Mouse (Mus musculus): ENCODE results near the gene Vwa5b1. TPM values are rescaled to one million over a fixed set of nuclear protein-coding genes. Genes with fewer than 3 reads are reported as not detected.

The Vwa5b1 gene
- polyA plus RNA-seq (2017; shearing (Covaris generic)) = not detected

DNA sequence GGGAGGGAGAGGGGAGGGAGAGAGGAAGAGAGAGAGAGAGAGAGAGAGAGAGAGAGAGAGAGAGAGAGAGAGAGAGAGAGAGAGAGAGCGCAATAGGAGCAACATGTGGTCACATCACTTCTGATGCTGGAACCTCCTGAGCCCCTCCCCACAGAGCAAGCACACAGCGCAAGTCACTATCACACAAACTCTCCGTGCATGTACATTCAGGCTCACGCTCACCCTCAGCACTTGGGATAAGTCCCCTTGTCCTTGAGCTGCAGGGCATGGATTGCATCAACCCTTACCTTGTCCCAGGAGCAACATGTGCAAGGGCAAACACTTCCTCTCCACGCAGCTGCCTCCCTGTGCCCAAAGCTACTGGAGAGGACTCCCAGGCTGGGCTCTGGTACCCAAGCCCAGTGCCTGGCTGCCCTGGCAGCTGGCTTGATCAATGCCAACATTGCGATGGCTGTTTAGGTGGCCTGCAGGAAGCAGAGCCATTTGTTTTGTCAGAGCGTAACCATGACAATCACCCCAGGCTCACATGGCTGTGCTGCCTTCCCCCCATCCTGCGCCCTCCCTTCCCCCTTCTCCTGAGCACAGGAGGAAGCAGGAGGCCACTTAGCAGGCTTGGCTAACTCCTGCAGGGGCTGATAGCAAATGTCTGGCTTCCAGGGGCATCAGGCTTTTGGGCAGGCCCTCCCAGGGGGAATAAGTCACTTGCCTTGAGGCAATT is at the start of gene Vwa5b1:
TSS of gene Vwa5b1 (minus strand) at position 457 of the 718 bp plus-strand sequence.

Other genes starting within 250 kb of the Vwa5b1 start
- gene Fam43b, start 239.4 kb downstream of the Vwa5b1 start, polyA plus RNA-seq (2017; shearing (Covaris generic)) = 0.23 TPM
- 17.8 TPM for gene Mul1, start 201.2 kb downstream of the Vwa5b1 start, polyA plus RNA-seq (2017; shearing (Covaris generic))
- 2.5 TPM for gene Camk2n1, start 181.6 kb downstream of the Vwa5b1 start, polyA plus RNA-seq (2017; shearing (Covaris generic))
- gene Pla2g2c, start 88.9 kb upstream of the Vwa5b1 start, polyA plus RNA-seq (2017; shearing (Covaris generic)) = not detected
- gene Ubxn10, start 101.3 kb upstream of the Vwa5b1 start, polyA plus RNA-seq (2017; shearing (Covaris generic)) = 0.43 TPM
- not detected for gene Pla2g2f, start 121.7 kb upstream of the Vwa5b1 start, polyA plus RNA-seq (2017; shearing (Covaris generic))
- gene Pla2g2d, start 139.9 kb upstream of the Vwa5b1 start, polyA plus RNA-seq (2017; shearing (Covaris generic)) = 0.52 TPM
- not detected for gene Pla2g5, start 227.6 kb upstream of the Vwa5b1 start, polyA plus RNA-seq (2017; shearing (Covaris generic))
- gene Gm13030, start 238.1 kb upstream of the Vwa5b1 start, polyA plus RNA-seq (2017; shearing (Covaris generic)) = not detected
- not detected for gene Pla2g2e, start 242.1 kb upstream of the Vwa5b1 start, polyA plus RNA-seq (2017; shearing (Covaris generic))

Measured in effector memory CD4-positive, alpha-beta T cell, adult 7 months (primary cell).